Mouse (Mus musculus) cerebellum, postnatal 10 days (tissue): ENCODE data around the gene Cd86.

Experiments used
- DNase-seq, 2 experiments: peaks; one replicate each; pipeline ENCODE4 v3.0.0; 2021; ENCODE audit warnings: mixed read lengths in 2 of 2

The Cd86 gene

GRCm38 (mm10) chr16:36665782-36666181 is at the start of gene Cd86:
TSS of gene Cd86 (minus strand) at chr16:36666081.
- no peak for DNase-seq

GRCm38 (mm10) chr16:36711760-36712159 is 45.9 kb upstream of the Cd86 start:
- no peak for DNase-seq

- no peak for DNase-seq
Measured at GRCm38 (mm10) chr16:36710794-36711193, 44.9 kb upstream of the Cd86 start.

- no peak for DNase-seq
Measured at GRCm38 (mm10) chr16:36709405-36709804, 43.5 kb upstream of the Cd86 start.

- DNase-seq: no peak
Measured at GRCm38 (mm10) chr16:36708751-36709150, 42.9 kb upstream of the Cd86 start.

- DNase-seq: no peak
Measured at GRCm38 (mm10) chr16:36707702-36708423, 42.0 kb upstream of the Cd86 start.

- DNase-seq: no peak
Measured at GRCm38 (mm10) chr16:36700484-36700883, 34.6 kb upstream of the Cd86 start.

- no peak for DNase-seq
Measured at GRCm38 (mm10) chr16:36697331-36697730, 31.4 kb upstream of the Cd86 start.

- no peak for DNase-seq
Measured at GRCm38 (mm10) chr16:36694798-36695290, 29.0 kb upstream of the Cd86 start.

GRCm38 (mm10) chr16:36693818-36694413 is 28.0 kb upstream of the Cd86 start, which contains the start of gene Ildr1:
TSS of gene Ildr1 (plus strand) at chr16:36693978.
- DNase-seq: peak; percentile 19 to 31

- DNase-seq: no peak
Measured at GRCm38 (mm10) chr16:36691484-36691883, 25.6 kb upstream of the Cd86 start.

- no peak for DNase-seq
Measured at GRCm38 (mm10) chr16:36688076-36688475, 22.2 kb upstream of the Cd86 start.

- DNase-seq: no peak
Measured at GRCm38 (mm10) chr16:36684325-36684918, 18.5 kb upstream of the Cd86 start.

- no peak for DNase-seq
Measured at GRCm38 (mm10) chr16:36681829-36682228, 15.9 kb upstream of the Cd86 start.

GRCm38 (mm10) chr16:36675902-36676301 is 10.0 kb upstream of the Cd86 start:
- DNase-seq: no peak

GRCm38 (mm10) chr16:36675304-36675703 is 9.4 kb upstream of the Cd86 start:
- no peak for DNase-seq

- DNase-seq: peak in 1 of 2 experiments; percentile 10
Measured at GRCm38 (mm10) chr16:36674457-36675204, 8.8 kb upstream of the Cd86 start.

GRCm38 (mm10) chr16:36673196-36673595 is 7.3 kb upstream of the Cd86 start:
- no peak for DNase-seq

GRCm38 (mm10) chr16:36670590-36670989 is 4.7 kb upstream of the Cd86 start:
- DNase-seq: no peak

- no peak for DNase-seq
Measured at GRCm38 (mm10) chr16:36666448-36667017, 652 bp upstream of the Cd86 start.

GRCm38 (mm10) chr16:36663484-36663883 is 2.4 kb downstream of the Cd86 start:
- no peak for DNase-seq

GRCm38 (mm10) chr16:36661330-36661729 is 4.6 kb downstream of the Cd86 start:
- DNase-seq: no peak

- no peak for DNase-seq
Measured at GRCm38 (mm10) chr16:36655910-36656309, 10.0 kb downstream of the Cd86 start.
